Mouse (Mus musculus) ES-Bruce4 (cell line): ENCODE results near the gene Tenm4.

Source experiments
- CTCF ChIP-seq: IDR thresholded peaks from one replicate; pipeline ENCODE4 v1.8.1; 2011; ENCODE audit warnings: low read depth, low read length
- POLR2A ChIP-seq: IDR thresholded peaks from one replicate; pipeline ENCODE4 v1.8.1; 2011; ENCODE audit warnings: low read length; ENCODE audit not compliant: insufficient read depth

GRCm38 (mm10) chr7:96215894-96216509 lies 45.0 kb downstream of the Tenm4 start:
- TF ChIP-seq CTCF (no peak), POLR2A (no peak)
